Mouse (Mus musculus): Measurements from ENCODE around the gene Rftn1. TPM values are rescaled to one million over a fixed set of nuclear protein-coding genes. Genes with fewer than 3 reads are reported as not detected.

Rftn1 gene
- 10 to 100 TPM; 11.4 to 16.9 TPM for total RNA-seq (2021)
- long read RNA-seq, experiment 1, full-length matches to known transcripts, result 45 of 50 reads
- long read RNA-seq, experiment 1, partial matches to known transcripts, result 4 of 50 reads
- long read RNA-seq, experiment 1, other reads (novel, unspliced or antisense), result 1 of 50 reads
- long read RNA-seq, experiment 2, full-length matches to known transcripts, result 47 of 50 reads
- long read RNA-seq, experiment 2, partial matches to known transcripts, result 0 of 50 reads
- long read RNA-seq, experiment 2, other reads (novel, unspliced or antisense), result 3 of 50 reads

GRCm38 (mm10) chr17:50190131-50191015 lies at the start of gene Rftn1:
Gene Rftn1, minus strand, starts transcription at chr17:50190674.
- H3K27ac ChIP-seq, result peak within 1 kb of the TSS; percentile 93
- H3K4me3 ChIP-seq, result peak within 1 kb of the TSS; percentile 94
- no peak for TF ChIP-seq CTCF (IDR thresholded peaks at IDR 0.05)
- DNase-seq, result peak; percentile 82
- intact Hi-C loops (cut with DNase I), result loop anchor here (1.0 to 5.0 kb wide), 2 partner anchors 222 to 238 kb away; no protein-coding TSS in a partner anchor

GRCm38 (mm10) chr17:50237818-50238610 lies 47.5 kb upstream of the Rftn1 start:
- TF ChIP-seq CTCF (IDR thresholded peaks at IDR 0.05), result no peak
- DNase-seq, result no peak
- intact Hi-C loops (cut with DNase I), result loop anchor here (1.0 to 5.0 kb wide), 4 partner anchors 49 to 301 kb away; no protein-coding TSS in a partner anchor
- H3K27ac ChIP-seq, result no peak overlapping the region
- no peak overlapping the region for H3K4me3 ChIP-seq

- no peak; the same call in none of the 2 replicates for TF ChIP-seq CTCF (IDR thresholded peaks at IDR 0.05)
- intact Hi-C loops (cut with DNase I), result loop anchor here (2.0 to 5.0 kb wide), 3 partner anchors 49 to 300 kb away; no protein-coding TSS in a partner anchor
- DNase-seq, result peak; percentile 84
- Histone ChIP-seq H3K4me3 (peak overlapping the region; percentile 35; the same call in 1 of the 2 replicates), H3K27ac (peak overlapping the region; percentile 41; the same call in 1 of the 2 replicates)
These were observed 46.9 kb upstream of the Rftn1 start for GRCm38 (mm10) chr17:50237436-50237709.

- no peak for TF ChIP-seq CTCF (IDR thresholded peaks at IDR 0.05)
- no peak for DNase-seq
- intact Hi-C loops (cut with DNase I), result loop anchor here (2.0 to 5.0 kb wide), 3 partner anchors 48 to 300 kb away; no protein-coding TSS in a partner anchor
- Histone ChIP-seq H3K27ac (peak overlapping the region; percentile 41), H3K4me3 (peak overlapping the region; percentile 35; the same call in 1 of the 2 replicates)
These were observed 46.4 kb upstream of the Rftn1 start for GRCm38 (mm10) chr17:50236702-50237435.

GRCm38 (mm10) chr17:50235943-50236701 lies 45.6 kb upstream of the Rftn1 start:
- peak overlapping the region; percentile 35; the same call in 1 of the 2 replicates for H3K27ac ChIP-seq
- no peak for TF ChIP-seq CTCF (IDR thresholded peaks at IDR 0.05)
- DNase-seq, result no peak
- intact Hi-C loops (cut with DNase I), result loop anchor here (2.0 to 5.0 kb wide), 3 partner anchors 47 to 299 kb away; no protein-coding TSS in a partner anchor
- no peak overlapping the region for H3K4me3 ChIP-seq

- no peak for DNase-seq
- TF ChIP-seq CTCF (IDR thresholded peaks at IDR 0.05), result no peak
- intact Hi-C loops (cut with DNase I), result no loop called here
- Histone ChIP-seq H3K27ac (no peak overlapping the region), H3K4me3 (no peak overlapping the region)
These were observed 43.5 kb upstream of the Rftn1 start for GRCm38 (mm10) chr17:50233956-50234355.

GRCm38 (mm10) chr17:50232821-50233220 lies 42.3 kb upstream of the Rftn1 start:
- DNase-seq, result no peak
- no peak overlapping the region for H3K27ac ChIP-seq
- intact Hi-C loops (cut with DNase I), result no loop called here
- no peak overlapping the region for H3K4me3 ChIP-seq
- TF ChIP-seq CTCF (IDR thresholded peaks at IDR 0.05), result no peak

- H3K27ac ChIP-seq, result no peak overlapping the region
- DNase-seq, result no peak
- no peak overlapping the region for H3K4me3 ChIP-seq
- intact Hi-C loops (cut with DNase I), result no loop called here
- no peak for TF ChIP-seq CTCF (IDR thresholded peaks at IDR 0.05)
These were observed 40.7 kb upstream of the Rftn1 start for GRCm38 (mm10) chr17:50231206-50231605.

GRCm38 (mm10) chr17:50229534-50229933 lies 39.1 kb upstream of the Rftn1 start:
- Histone ChIP-seq H3K27ac (no peak overlapping the region), H3K4me3 (no peak overlapping the region)
- intact Hi-C loops (cut with DNase I), result no loop called here
- DNase-seq, result no peak
- TF ChIP-seq CTCF (IDR thresholded peaks at IDR 0.05), result no peak

- intact Hi-C loops (cut with DNase I), result loop anchor here (2.0 kb wide), 1 partner anchor 31 kb away; no protein-coding TSS in a partner anchor
- no peak for TF ChIP-seq CTCF (IDR thresholded peaks at IDR 0.05)
- Histone ChIP-seq H3K27ac (no peak overlapping the region), H3K4me3 (no peak overlapping the region)
- no peak for DNase-seq
These were observed 36.9 kb upstream of the Rftn1 start for GRCm38 (mm10) chr17:50227366-50227765.

GRCm38 (mm10) chr17:50224718-50225117 lies 34.2 kb upstream of the Rftn1 start:
- TF ChIP-seq CTCF (IDR thresholded peaks at IDR 0.05), result no peak
- intact Hi-C loops (cut with DNase I), result no loop called here
- Histone ChIP-seq H3K4me3 (no peak overlapping the region), H3K27ac (peak overlapping the region; percentile 67)
- no peak for DNase-seq
